ENCODE assay signal across 9 mouse cellular contexts in genomic region chr4:117374078-117374540, GRCm38 (mm10).
DNase-seq lines count a peak whose midpoint lies in the region; ATAC-seq and TF ChIP-seq lines count a peak whose summit lies in the region.
"Had no signal": no experiment of that assay in that cellular context is flagged by ENCODE, and none has a peak within 500 bp of the region (broad histone marks: within the 10 kb centered on the region; RNA-seq: fewer than 3 reads in every experiment).

No protein-coding gene starts in this region.

- ATAC-seq in lung, embryonic 16.5 days (ENCODE audit: low read depth): no peak; the same call in 1 of the 2 replicates
- ATAC-seq in lung, postnatal 0 days: no peak
- ATAC-seq in limb, embryonic 13.5 days (ENCODE audit: low FRiP score, low read depth): no peak; the same call in 1 of the 2 replicates
- ATAC-seq in stomach, postnatal 0 days (ENCODE audit: low FRiP score, low TSS enrichment): no peak
- ATAC-seq in megakaryocyte progenitor cell, adult 5-6 weeks (replicated peaks; ENCODE audit: poor library complexity): no peak
- ATAC-seq: Patski had no signal

- H3K4me2 ChIP-seq in lung, embryonic 16.5 days (ENCODE audit: low read depth, low read length): peak overlapping the region; percentile 31; the same call in 1 of the 2 replicates
- H3K4me2 ChIP-seq in lung, postnatal 0 days (replicated peaks; ENCODE audit: low read depth, low read length): no peak overlapping the region
- H3K4me2 ChIP-seq in limb, embryonic 13.5 days (replicated peaks): peak overlapping the region; percentile 57
- 0 out of 2 replicates have a peak overlapping the region, but pooled peaks have one; percentile 25 for H3K4me2 ChIP-seq in stomach, postnatal 0 days (replicated peaks; ENCODE audit: low read depth)

- WGBS in lung, embryonic 16.5 days: 14% methylated on average over 10 of the region's 10 CpGs
- 28% methylated on average over 8 of the region's 10 CpGs for WGBS in lung, postnatal 0 days
- WGBS in limb, embryonic 13.5 days: 18% methylated on average over 9 of the region's 10 CpGs
- WGBS in stomach, postnatal 0 days: 23% methylated on average over 10 of the region's 10 CpGs

- H3K27ac ChIP-seq in lung, embryonic 16.5 days (ENCODE audit: low read length): no peak overlapping the region
- H3K27ac ChIP-seq in lung, postnatal 0 days (ENCODE audit: low read length): no peak overlapping the region
- H3K27ac ChIP-seq in limb, embryonic 13.5 days: peak overlapping the region; percentile 52; the same call in 1 of the 2 replicates
- no peak overlapping the region for H3K27ac ChIP-seq in stomach, postnatal 0 days (replicated peaks)

- H3K9ac ChIP-seq in lung, embryonic 16.5 days (ENCODE audit: low read length): no peak overlapping the region
- no peak overlapping the region for H3K9ac ChIP-seq in lung, postnatal 0 days (replicated peaks; ENCODE audit: low read depth)
- H3K9ac ChIP-seq in limb, embryonic 13.5 days: peak overlapping the region; percentile 19
- no peak overlapping the region for H3K9ac ChIP-seq in stomach, postnatal 0 days (ENCODE audit: low read length)

- TF ChIP-seq CTCF in lung, postnatal 0 days (IDR thresholded peaks at IDR 0.05): no peak
- no peak for TF ChIP-seq CTCF in stomach, postnatal 0 days (IDR thresholded peaks at IDR 0.05; ENCODE audit: low read depth)

- DNase-seq in embryo, embryonic 10 days (ENCODE audit: low spot score): peak; percentile 50
- no peak for DNase-seq in embryo, embryonic 9.5 days (ENCODE audit: extremely low spot score)
- DNase-seq in lung, postnatal 0 days (ENCODE audit: low spot score): no peak
- DNase-seq in stomach, postnatal 0 days (ENCODE audit: low spot score): no peak
- no peak for DNase-seq in thymus, adult 18-20 months

- no peak for TF ChIP-seq EP300 in lung, postnatal 0 days (IDR thresholded peaks at IDR 0.05)
- TF ChIP-seq EP300 in stomach, postnatal 0 days (optimal IDR thresholded peaks at IDR 0.05): no peak

- H3K4me3 ChIP-seq in lung, embryonic 16.5 days (ENCODE audit: low read length): no peak overlapping the region
- H3K4me3 ChIP-seq in lung, postnatal 0 days (ENCODE audit: low read depth, low read length): no peak overlapping the region
- peak overlapping the region; percentile 17; the same call in 1 of the 2 replicates for H3K4me3 ChIP-seq in limb, embryonic 13.5 days
- no peak overlapping the region for H3K4me3 ChIP-seq in stomach, postnatal 0 days (ENCODE audit: low read depth, low read length)

- H3K9me3 ChIP-seq in lung, embryonic 16.5 days (ENCODE audit: control insufficient read depth, low read length): no peaks in the 10 kb centered on the region
- no peaks in the 10 kb centered on the region for H3K9me3 ChIP-seq in lung, postnatal 0 days (ENCODE audit: low read length)
- no peaks in the 10 kb centered on the region for H3K9me3 ChIP-seq in limb, embryonic 13.5 days
- no peaks in the 10 kb centered on the region for H3K9me3 ChIP-seq in stomach, postnatal 0 days (ENCODE audit: control insufficient read depth, low read length)

- H3K36me3 ChIP-seq in lung, embryonic 16.5 days (ENCODE audit: control insufficient read depth, insufficient read depth, low read length): no peaks in the 10 kb centered on the region
- no peaks in the 10 kb centered on the region for H3K36me3 ChIP-seq in lung, postnatal 0 days (ENCODE audit: insufficient read depth, low read length)
- H3K36me3 ChIP-seq in limb, embryonic 13.5 days: no peaks in the 10 kb centered on the region
- no peaks in the 10 kb centered on the region for H3K36me3 ChIP-seq in stomach, postnatal 0 days (ENCODE audit: control insufficient read depth, insufficient read depth, low read length)

- H3K27me3 ChIP-seq in lung, embryonic 16.5 days (ENCODE audit: control insufficient read depth, insufficient read depth, low read depth, low read length): no peaks in the 10 kb centered on the region
- no peaks in the 10 kb centered on the region for H3K27me3 ChIP-seq in lung, postnatal 0 days (replicated peaks; ENCODE audit: insufficient read depth, low read length)
- H3K27me3 ChIP-seq in limb, embryonic 13.5 days: peaks cover 6% of the 10 kb centered on the region; the same call in 1 of the 2 replicates
- no peaks in the 10 kb centered on the region for H3K27me3 ChIP-seq in stomach, postnatal 0 days (ENCODE audit: control insufficient read depth, insufficient read depth, low read length)
- H3K27me3 ChIP-seq: Patski had no signal

- H3K4me1 ChIP-seq in lung, embryonic 16.5 days (replicated peaks; ENCODE audit: control insufficient read depth, insufficient read depth, low read length): peaks cover 7% of the 10 kb centered on the region
- peaks cover 4% of the 10 kb centered on the region for H3K4me1 ChIP-seq in lung, postnatal 0 days (ENCODE audit: insufficient read depth, low read depth, low read length)
- H3K4me1 ChIP-seq in limb, embryonic 13.5 days: peaks cover 75% of the 10 kb centered on the region
- H3K4me1 ChIP-seq in stomach, postnatal 0 days (replicated peaks; ENCODE audit: control insufficient read depth, insufficient read depth): 0 out of 2 replicates have a peak, but pooled peaks cover 3% of the 10 kb centered on the region
